Mouse (Mus musculus) layer of hippocampus, adult 8-10 months (tissue): ENCODE measurements around the gene Dlx6. TPM values are rescaled to one million over a fixed set of nuclear protein-coding genes. Genes with fewer than 3 reads are reported as not detected.

ENCODE experiments used
- DNase-seq, 2 experiments: peaks; one replicate each; pipeline ENCODE4 v3.0.0; 2022; ENCODE audit warnings: low spot score in 2 of 2
- total RNA-seq, 4 experiments: library from RNA; stranded (reverse); gene quantifications; 2 replicates each; pipeline ENCODE4 v1.2.4; 2022

Gene Dlx6
- 1 to 10 TPM; 5.4 to 8.7 (median 6.5) TPM for total RNA-seq

DNA sequence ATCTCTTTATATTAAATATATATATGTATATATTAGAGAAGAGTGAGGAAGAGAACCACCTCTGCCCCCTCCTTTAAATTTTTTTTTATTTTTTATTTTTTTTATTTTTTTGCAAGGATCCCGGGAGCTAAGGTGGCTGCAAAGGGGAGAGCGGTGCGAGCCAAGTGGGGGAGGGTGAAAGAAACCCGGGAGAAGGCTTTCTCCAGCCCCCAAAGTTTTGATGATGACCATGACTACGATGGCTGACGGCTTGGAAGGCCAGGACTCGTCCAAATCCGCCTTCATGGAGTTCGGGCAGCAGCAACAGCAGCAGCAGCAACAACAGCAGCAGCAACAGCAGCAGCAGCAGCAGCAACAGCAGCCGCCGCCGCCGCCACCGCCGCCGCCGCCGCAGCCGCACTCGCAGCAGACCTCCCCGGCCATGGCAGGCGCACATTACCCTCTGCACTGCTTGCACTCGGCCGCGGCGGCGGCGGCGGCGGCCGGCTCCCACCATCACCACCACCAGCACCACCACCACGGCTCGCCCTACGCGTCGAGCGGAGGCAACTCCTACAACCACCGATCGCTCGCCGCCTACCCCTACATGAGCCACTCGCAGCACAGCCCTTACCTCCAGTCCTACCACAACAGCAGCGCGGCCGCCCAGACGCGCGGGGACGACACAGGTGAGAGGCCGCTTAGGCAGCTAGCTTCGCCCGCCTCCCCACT is at the start of gene Dlx6:
Gene Dlx6 (plus strand): TSS at position 175 of the 711 bp plus-strand sequence.
- DNase-seq: no peak

DNA sequence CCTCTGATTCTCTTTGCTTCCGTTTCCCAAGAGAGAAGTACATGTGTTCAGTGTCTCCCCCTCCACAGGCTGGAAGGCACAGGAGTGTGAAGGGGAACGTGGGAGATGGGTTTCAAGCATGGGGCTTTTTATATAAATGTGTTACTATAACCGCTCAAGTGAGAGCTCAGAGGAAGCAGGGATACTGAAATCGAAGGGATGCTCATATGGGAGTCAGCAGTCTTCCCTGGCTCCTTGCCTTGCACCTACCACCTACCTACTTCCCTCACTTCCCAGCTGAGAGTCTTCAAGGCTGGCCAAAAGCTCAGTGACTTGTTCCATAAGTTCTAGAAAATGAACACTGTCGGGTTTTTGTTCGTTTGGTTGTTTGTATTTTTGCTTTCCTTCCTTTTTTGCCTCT is 46.3 kb upstream of the Dlx6 start:
- DNase-seq: no peak

DNA sequence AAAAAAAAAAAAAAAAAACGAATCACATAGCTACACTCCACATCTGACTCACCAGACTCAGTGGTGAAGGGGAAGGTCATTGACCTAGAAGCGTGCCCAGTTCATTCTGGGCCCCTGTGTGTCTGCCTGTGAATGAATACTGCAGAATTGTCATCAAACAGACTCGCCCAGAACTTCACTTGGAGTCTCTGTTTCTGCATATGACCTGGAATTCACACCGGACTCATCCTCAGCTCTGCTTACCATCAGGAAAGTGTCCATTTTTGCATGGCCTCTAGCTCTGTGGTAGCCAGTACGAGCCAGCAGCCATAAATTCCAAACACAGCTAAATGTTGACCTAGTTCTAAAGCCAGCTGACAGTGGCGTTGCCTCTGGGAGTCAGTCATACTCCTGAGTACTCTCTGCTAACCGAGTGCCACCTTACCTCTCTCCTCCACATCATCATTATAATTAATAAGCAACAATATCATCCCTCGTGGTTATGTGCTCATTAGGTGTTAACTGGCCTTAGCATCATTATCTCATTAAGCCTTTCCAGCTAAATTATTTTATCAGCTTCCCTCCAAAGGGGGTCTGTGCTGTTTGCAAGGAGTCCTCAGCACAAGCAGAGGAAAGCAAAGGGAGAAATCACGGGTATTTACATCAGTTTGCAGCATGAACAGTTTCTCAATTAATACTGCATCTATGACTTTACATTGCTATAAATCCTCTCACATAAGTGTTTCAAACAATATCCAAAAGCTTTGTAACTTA is 44.9 kb upstream of the Dlx6 start:
- no peak for DNase-seq

DNA sequence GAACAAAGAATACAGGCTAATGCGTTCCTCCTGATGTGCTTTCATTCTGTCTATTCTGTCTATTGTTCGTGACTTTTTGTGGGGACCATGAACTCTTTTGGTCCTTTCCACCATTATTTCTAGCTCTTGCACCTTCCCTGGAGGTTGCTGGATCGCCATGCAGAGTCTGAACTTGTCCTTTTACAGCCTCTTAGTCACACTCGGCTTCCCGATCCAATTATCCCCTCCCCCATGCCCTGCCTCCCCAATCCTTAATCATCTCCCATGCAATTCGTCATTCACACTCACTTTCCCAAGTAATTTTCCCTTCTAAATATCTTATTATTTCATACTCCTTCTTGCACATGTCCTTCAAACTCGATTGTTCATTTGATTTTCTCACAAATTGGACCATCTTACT is 44.0 kb upstream of the Dlx6 start:
- no peak for DNase-seq

DNA sequence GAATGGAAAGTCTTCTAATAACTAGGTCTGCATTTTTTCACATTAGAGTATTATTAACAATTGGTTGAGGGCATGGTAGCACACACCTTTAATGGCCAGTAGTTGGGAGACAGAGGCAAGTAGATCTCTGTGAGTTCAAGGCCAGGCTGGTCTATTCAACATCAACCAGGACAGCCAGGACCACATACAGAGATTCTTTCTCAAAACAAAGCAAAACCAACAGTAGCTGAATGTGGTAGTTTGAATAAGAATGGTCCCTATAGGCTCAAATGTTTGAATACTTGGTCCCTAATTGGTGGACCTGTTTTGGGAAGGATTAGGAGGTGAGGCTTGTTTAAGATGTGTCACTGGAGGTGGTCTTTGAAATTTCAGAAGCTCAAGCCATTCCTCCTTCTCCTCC is 37.8 kb upstream of the Dlx6 start:
- no peak for DNase-seq

DNA sequence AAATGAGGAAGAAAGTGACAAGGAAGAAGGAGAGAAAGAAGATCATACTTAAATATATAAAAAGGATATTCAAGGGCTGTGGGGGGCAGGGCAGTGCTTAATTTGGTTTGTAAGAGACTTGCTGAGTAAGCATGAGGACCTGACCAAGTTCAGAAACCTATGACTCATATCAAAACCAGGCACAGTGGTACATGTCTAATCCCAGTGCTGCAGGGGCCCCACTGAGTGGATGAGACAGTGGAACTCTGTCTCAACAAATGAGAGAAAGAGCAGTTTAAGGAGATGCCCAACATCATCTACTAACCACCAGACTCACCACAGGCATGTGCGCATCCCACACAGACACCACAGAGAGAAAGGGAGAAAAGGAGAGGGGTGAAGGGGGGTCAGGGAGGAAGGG is 36.3 kb upstream of the Dlx6 start:
- no peak for DNase-seq

DNA sequence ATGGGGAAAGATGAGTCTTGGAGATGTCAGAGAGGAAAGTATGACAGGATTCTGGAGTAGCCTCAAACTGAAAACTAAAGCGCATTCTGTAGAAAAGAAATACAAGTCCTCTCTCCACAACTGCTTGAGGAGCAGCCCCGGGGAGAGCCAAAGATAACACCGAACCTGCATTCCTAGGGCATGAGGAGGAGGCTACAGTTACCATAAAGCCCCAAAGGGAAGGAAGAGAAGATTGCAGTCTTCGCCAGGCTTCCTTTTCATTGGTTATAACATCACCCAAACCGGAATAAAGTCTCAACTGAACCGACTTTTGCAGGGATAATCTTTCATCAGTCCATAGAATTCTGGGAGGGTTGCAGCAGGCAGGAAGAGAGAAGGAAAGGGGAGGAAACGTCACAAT is 32.7 kb upstream of the Dlx6 start:
- DNase-seq: no peak

DNA sequence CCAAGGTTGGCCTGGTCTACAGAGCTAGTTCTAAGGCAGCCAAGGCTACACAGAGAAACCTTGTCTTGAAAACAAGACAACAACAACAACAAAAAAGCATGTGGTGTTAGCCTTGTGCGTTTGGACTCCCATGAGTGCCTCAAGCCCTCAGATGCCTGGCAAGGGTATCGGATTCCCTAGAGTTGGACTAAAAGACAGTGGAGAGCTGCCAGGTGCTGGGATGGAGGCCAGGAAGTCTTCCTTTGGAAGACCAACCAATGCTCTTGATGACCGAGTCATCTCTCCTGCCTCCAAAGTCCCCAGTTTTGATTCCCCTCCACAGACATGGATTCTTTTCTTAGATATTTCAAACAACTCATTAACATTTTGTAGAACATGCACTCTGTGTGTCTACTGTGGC is 29.8 kb upstream of the Dlx6 start:
- DNase-seq: no peak

DNA sequence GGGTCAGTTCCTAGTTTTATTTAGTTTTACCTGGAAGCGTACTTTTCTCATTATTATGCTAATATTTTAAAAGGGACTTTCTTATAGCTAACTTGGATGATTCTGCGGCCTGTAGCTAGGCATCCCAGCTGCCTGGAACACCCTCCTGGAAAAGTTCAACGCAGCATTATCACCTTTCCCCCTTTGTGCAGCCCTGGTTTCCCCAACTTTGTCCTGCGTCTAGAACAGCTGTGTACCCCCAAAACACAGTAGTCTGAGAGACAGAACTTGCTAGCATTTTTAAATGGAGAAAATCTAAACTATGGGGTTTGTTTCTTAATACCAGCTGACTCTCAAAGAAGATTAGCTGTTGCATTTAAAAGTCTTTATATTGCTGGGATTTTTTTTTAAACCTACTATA is 14.6 kb upstream of the Dlx6 start:
- DNase-seq: no peak

DNA sequence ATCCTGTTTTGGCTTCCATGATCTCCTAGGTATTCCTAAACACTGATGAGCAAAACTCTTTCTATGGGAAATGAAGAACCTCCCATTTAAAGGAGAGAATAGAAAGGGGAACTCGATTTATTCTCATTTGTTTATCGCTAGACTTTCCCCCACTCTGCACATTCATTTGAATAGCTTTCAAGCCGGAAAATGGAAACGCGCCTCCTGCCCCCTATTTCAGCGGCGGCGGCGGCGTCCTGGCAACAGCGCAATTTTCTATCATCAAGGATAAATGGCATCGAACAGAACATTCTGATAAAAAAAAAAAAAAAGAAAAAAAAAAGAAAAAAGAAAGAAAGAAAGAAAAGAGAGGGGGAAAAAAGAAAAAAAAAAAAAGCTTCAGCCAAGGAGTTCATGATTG is 13.4 kb upstream of the Dlx6 start:
- no peak for DNase-seq

DNA sequence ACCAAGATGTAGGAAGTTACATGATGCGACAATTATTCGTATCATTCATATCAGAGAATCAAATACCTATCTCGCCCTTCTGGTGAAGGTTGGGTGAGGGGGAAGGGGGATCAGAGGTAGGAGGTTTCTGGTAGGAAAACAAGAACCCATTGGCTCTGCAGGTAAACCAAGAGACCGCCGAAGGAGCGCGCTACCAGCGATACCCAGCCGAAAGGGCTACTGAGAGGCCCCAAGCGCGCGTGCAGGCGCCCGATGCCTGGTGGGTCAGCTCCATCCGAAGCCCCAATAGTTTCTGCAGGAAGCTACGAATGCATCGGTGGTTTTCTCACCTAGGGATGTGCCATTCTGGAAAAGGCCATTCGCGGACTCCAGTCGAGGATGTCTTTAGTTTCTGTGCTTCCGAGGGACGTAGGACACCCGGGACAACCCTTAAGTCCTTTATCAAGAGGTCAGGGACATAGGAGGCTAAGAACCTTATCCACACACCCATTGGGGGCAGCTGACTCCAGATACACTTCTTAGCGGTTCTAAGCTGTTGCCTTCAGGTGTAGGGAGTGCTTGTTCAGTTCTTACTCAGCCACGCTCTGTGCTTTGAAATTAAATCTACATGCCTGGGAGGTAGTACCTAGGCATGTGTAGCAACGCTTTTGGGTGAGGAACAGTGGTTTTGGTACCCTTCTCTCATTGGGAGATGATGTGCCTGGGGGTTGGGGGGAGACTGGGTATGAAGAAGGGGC is 12.6 kb upstream of the Dlx6 start:
- no peak for DNase-seq

DNA sequence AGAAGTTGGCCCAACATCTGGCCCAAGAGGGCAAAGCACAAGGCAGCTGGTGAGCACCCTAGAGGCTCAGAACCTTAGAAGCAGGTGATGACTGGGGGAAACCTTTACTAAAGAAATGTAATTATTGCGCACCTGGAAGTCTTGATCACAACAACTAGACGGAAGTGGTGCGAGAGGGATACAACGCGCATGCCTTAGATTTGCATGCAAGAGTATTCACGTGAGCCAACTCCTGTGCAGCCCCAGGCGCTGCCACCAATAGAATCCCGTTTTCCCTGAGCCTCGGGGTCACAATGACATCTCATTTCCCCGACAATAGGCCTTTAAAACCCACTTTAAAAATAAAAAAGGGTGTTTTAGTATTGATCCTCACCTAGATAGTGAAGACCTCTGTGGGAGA is 12.0 kb upstream of the Dlx6 start:
- DNase-seq: no peak

DNA sequence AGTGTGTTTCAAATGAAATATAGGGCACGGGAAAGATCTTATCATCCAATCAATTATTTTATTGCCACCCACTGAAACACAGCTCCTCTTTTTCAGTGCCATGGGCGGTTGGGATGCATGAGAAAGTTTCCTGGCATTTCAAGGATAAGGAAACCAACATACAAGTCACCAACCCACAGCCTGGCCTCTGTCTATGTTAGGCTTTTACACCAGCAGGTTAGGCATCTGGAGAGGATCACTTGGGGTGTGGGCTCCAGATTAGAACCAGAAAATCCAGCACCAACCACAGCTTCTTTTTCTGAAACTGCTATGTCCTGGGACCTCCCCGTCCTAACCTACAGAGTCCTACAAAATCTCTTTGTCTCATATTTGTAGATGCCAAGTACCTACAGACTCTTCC is 10.2 kb upstream of the Dlx6 start:
- no peak for DNase-seq

DNA sequence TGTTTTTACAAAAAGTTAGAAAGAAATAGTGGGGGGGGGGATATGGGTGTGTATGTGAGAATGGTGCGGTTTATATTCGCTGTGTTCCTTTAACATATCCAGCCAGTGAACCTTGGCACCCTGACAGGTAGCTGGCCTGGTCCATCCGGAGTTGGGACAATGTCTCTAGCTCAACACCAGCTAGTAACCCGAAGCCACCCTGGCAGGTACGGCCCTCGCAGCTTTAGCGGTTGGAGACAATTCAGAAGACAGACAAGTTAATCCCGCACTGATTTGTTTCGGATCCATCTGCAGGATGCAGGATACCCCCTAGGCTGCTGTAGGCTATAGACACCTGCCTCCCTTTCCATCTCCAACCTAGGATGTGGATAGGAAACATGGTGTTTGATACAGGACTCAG is 9.0 kb upstream of the Dlx6 start:
- DNase-seq: no peak

DNA sequence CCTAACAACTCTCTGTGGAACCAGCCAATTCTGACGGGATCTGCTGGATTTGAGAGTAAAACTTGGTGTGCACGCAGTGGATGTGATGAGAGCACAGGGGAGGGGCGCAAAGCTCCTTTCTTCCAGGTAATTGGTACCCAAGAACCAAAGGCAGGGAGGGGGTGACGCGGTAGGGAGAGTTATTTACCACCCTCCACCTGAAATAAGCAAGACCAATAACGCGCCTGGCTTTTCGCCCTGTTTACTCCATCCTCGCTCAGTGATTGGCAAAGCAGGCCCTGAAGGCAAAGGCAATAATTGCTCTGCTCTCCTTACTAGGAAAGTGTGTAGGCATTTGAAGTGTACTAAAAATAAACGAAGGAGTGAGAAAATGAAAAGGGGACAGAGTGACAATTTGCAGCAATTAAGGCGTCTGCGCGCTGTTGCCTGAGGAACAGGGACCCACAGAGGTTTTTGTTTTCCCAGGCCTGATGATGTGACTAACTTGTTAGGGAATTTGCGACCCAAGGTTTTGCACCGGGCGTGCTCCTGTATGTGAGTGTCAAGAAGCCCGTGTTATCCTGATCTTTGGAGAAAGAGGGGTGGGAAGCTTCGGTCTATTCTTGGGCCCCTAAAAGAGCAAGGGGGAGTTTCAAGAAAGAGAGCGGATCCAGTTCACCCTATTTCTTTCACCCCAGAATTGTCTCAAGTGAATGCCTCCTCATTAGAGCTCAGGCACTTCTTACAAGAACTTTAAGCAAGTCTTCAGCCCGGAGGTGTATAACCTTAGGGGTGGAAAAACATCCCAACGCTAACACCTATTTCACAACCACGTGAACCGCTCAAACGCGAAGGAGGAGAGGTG is 8.0 kb upstream of the Dlx6 start:
- DNase-seq: no peak

DNA sequence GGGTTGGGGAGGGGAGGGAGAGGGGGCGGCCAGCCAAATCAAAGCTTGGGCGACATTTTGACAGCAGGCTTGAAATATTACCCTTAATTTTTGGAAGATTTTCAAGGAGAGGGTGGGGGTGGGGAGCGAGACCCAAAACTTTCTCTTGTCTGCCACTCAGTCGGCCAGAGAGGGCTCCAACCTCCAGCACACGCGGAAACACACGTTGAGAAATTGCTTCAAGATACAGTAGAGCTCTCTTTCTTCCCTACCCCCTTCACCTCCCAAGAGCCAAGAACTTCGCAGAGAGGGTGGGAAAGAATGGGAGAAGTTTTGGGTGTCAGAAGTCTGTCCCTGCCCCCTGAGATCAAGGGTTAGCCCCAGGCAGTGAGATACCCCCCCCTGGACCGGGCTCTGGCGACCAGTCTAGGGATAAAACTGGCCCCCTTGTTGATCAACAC is 7.4 kb upstream of the Dlx6 start:
- DNase-seq: no peak

DNA sequence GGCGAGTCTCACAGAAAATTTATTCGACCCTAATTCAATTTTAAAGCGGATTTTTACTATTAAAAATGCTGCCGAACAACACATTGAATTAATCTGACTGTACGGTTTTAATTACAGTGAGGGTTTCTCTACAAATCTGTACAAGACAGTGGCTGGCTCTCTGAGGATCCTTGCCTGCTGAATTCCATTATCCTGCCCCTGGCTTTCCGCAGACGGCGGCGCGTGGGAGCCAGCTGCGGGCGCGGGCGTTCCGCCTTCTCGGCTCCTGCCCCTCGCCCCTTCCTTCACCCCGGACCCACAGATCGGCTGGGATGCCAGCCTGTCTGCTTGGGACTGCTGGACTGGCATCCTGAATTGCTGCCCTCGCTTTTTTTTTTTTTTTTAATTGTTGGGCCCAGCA is 6.8 kb upstream of the Dlx6 start:
- no peak for DNase-seq

DNA sequence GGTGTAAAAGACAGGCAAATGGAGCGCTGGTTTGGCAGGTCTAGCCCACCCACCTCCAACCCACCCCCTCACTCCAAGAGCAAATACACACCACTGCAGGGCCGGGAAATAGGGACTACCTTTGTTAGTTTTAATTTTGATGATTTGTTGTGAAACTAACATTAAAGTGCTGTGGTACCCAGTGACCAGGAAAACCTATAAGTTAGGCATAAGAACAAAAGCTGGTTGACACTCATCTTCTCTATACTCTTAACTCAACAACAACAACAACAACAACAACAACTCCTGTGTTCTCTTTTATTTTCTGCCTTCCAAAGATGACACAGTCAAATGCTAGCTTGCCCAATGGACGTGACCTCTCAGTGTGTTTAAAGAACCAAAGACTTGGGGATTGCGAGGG is 6.3 kb upstream of the Dlx6 start:
- no peak for DNase-seq

DNA sequence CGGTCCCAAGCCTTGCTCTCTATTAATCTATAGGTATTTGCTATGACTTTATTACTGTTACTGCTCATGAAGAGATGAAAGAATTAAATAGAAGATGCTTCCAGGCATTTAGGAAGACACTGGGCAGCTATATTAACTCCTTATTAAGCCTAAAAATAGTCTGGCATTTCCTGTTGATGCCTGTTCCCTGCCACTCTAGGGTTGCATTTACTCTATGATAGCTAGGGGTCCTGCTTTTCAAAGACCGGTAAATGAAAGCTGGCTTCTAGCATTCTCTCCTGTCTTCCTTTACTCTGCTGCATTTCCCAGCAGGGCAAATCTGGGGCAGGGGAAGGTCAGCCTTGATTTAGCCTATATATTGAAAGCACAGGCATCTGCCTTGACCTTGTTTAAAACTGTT is 5.4 kb upstream of the Dlx6 start:
- DNase-seq: no peak

DNA sequence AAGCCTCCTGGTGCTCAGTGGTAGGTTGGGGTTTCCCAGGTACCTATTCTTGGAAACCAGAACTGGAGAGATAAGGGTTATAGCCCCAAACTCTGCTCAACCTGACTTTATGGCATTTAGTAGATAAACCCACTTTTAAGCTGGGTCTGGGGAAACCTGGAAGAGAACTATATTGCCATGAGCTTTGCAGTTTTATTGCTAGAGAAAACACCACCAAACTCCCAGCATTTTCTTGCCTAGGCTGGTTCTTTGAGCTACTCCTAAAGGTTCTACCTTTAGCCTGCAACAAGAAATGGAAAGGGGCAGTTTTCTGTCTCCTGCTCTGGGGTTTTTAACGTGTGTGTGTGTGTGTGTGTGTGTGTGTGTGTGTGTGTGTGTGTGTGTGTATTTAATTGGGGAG is 4.6 kb upstream of the Dlx6 start:
- DNase-seq: no peak

DNA sequence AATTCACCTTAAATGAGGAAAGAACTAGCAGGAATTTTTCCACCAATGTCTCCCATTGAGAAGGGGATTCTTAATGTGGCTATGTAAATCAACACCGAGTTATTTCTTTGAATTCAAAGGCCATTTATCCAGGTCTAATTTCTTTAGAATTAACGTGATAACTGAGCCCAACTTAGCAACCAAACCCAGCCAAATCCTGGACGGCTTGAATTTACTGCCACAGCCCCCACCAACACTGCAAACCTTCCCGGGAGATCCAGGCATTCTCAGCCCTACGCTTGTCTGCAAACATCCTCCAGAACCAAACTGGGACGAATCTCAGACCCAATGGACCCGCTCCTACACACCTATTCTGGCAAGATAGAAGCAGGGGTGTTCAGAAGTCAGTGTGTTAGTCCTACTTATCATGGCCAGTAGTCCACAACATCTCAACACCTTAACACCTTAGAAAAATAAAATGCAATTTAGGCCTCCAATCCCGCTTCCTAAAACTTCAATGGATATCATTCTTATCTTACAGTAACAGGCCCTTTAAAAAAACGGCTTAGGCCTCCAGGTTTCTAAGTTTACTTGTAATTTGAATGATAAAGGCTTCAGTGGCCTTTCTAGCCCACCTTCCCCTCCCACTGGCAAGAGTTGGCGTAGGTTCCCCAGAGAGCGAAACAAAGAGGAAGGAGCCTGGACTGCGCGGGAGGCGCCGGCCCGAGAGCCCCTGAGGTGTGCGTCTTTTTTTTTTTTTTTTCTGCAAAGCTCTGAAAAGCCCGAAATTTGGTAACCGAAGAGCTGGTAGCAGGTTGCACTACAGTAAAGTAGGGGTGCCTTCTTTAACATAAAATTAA is 3.8 kb upstream of the Dlx6 start:
- DNase-seq: no peak
